Mouse (Mus musculus): ENCODE data around the gene Srpk2.
"Not testable (repeated sequence)": the region's sequence is repeated elsewhere in the genome, so short reads cannot be mapped to it uniquely, and the experiment has no call there.

The Srpk2 gene

DNA sequence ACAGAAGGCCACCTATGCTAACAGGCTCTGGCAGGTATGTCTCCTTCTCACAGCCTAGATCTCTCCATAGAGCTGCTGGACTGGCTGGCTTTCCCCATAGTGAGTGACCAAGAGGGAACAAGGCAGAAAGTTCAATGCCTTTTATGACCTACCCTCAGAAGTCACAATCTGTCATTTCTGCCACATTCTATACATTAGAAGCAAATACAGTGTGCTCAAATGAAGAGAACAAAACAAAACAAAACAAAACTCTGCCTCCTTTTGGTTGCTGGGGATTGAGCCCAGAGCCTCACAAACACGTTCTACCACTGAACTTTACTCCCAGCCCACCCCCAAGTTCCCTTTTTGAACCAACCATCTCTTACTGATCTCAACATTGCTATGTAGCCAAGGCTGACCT, at the start of gene Srpk2:
Gene Srpk2 (minus strand): TSS at position 101 of the 400 bp plus-strand sequence.
- DNase-seq: no peak

- DNase-seq: no peak
Observed at GRCm38 (mm10) chr5:23721956-23722355, 37.5 kb upstream of the Srpk2 start.

- no peak for DNase-seq
Observed at GRCm38 (mm10) chr5:23718881-23719328, 34.5 kb upstream of the Srpk2 start.

GRCm38 (mm10) chr5:23718182-23718534, 33.7 kb upstream of the Srpk2 start:
- DNase-seq: no peak

GRCm38 (mm10) chr5:23717469-23718181, 33.2 kb upstream of the Srpk2 start:
- DNase-seq: no peak

DNA sequence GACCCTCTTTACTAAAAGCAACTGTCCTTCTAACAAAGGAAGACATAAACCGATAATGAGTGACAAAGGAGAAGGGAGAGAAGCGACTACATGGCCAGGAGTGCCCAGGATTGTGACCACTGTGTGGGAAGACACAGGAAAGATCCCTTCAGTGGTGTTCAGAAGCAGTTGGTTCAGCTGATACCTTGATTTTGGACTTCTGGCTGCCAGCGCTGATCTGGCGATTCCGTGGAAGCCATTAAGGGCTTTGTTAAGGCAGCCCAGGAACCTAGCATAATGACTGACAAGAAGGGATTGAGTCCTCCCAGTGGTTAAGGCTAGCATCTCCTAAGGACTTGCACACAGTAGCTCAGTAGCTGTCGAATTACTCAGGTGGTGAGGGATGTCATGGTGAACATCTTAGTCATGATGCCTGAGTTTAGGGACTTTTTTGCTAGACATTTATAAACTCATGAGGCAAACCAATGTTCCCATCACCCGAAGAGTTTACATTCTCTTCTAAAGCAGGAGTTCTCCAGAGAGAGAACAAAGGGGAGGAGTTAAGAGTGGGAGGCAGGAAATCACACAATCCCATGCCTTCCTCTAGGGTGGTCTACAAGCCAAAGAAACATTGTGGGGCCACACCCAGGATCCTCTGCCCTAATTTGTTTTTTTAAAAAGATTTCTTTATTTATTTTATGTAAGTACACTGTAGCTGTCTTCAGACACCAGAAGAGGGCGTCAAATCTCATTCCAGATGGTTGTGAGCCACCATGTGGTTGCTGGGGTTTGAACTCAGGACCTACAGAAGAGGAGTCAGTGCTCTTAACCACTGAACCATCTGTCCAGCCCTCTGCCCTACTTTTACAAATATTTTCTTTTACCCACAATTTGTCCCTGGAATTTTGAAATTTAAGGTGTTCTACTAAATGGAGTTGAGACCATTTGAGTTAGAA, 29.3 kb upstream of the Srpk2 start:
- DNase-seq: no peak

GRCm38 (mm10) chr5:23712130-23713001, 27.9 kb upstream of the Srpk2 start:
- peak; percentile 80 for DNase-seq

GRCm38 (mm10) chr5:23711671-23712129, 27.3 kb upstream of the Srpk2 start:
- not testable (repeated sequence) for DNase-seq

DNA sequence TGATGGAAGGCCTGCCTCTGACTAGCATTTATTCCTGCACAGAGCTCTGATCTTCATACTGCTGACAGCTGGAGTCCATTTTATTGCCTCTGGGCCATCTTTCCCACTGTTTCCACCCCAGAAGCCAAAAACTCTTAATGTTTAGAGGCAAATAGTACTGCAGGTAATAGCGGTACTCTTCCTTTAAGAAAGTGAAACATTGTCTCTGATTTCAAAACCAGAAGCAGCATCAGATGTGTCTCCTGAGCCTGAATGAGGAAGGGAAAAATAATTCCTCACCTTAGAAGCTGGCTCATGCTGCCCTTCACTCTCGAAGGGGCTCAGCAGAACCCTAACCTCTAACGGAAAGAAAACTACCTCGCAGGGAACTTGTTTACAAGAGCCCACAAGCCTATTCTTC, 26.8 kb upstream of the Srpk2 start:
- no peak for DNase-seq

DNA sequence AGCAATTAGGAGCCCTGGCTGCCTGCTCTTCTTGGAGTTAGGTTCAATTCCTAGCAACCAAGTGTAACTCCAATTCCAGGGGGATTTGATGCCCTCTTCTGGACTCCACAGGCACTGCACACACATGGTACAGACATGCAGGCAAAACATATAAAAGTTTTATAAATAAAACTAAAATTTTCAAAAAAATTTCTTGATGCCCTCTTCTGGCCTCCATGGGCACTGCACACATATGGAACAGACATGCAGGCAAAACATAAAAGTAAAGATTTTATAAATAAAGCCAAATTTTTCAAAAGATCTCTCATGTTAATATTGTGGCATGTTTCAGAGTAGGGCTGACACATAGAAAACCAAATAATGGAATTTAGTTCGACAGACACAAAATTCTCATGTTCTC, 25.2 kb upstream of the Srpk2 start:
- DNase-seq: no peak

DNA sequence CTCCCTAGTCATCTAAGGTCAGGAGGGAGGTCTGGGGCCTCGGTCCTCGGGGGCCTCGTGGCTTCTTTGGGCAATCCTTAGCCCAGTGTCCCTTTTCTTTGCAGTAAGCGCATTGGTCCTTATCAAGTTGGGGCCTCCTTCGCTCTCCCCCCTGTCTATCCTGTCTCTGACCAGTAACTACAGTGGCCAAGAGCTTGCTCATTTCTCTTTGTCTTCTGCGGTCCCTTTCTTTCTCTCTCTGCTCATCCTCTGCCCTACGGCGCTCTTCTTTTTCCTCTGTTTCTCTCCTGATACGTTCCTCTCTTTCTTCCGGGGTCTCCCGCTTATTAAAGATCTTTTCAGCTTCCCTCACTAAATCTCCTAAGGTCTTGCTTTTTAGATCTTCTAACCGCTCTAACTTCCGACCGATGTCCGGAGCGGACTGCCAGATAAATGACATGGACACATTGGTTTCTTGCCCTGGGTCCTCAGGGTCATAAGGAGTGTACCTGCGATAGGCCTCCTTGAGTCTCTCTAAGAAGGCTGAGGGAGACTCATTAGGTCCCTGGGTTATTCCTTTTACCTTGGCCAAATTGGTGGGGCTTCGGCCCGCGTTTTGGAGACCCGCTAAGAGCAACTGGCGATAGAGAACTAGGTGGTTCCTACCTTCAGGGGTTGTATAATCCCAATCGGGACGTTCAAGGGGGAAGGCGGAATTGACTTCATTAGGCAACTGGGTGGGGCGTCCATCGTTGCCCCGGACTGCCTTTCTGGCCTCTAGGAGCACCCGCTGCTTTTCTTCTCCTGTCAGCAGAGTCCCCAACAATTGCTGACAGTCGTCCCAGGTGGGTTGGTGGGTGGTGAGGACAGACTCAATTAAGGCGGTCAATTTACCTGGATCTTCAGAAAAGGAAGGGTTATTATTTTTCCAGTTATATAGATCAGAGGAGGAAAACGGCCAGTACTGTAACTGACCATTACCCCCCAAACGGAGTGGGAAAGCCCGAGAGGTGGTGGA, 22.5 kb upstream of the Srpk2 start:
- not testable (repeated sequence) for DNase-seq

- no peak for DNase-seq
Observed at GRCm38 (mm10) chr5:23697457-23697856, 13.0 kb upstream of the Srpk2 start.

GRCm38 (mm10) chr5:23683431-23683830, 986 bp downstream of the Srpk2 start:
- no peak for DNase-seq

- DNase-seq: no peak
Observed at GRCm38 (mm10) chr5:23679006-23679405, 5.4 kb downstream of the Srpk2 start.

DNA sequence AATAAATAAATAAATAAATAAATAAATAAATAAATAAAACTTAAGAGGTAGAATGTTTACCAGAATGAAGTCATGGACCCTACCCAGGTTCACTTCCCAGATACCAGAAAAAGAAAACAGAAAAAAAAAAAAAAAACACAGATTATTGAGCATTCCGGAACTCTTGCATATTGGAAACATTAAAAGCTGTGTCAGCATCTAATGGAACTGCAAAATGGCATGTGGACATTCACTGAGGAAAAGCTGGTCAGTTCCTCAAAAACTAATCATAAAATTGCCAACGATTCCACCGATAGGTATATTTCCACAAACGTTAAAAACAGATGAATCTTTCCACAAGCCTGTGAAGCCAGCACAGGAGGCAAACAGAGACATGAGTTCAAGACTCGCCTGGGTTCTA, 6.5 kb downstream of the Srpk2 start:
- no peak for DNase-seq

GRCm38 (mm10) chr5:23677072-23677453, 7.4 kb downstream of the Srpk2 start:
- DNase-seq: no peak

DNA sequence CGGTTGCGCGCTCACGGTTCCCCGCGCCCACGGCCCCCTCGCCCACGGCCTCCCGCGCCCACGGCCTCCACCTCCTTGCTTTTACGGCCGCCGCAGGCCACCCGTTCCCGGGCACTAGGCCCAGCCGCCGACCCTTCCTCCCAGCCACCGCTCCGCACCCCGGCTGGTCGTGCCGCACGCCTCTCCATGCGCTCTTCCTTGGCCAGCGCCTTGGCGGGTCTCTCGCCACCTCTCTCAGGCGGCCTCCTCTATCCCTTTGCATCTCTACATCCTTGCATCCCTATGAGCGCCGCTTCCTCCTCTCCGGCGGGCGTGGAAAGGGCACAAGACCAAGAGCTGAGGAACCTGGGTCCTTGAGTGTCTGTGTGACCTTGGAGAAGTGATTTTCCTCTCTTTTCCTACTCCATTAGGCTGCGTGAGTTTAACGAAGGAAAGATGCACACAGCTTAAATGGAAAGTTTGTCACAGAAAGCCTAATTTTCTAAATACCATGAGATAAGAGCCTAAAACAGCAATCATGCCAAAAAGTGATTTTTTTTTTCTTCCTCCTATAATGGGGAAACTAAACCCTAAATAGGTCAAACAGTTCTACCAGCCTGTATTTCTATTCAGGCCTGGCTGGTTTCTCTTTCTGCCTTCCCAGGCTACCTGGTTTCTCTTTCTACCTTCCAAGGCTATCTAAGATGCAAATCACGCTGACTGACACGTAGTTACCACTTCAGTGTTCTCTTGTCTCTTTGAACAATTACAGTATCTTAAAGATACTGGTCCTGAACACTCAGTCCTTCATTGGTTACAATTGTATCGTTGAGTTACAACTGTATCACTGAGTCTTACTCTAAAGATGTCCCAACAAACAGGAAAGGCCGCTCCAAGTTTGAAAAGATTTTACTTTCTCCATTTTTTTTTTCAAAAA, 8.0 kb downstream of the Srpk2 start:
- DNase-seq: peak; percentile 64

GRCm38 (mm10) chr5:23675499-23676155, 8.8 kb downstream of the Srpk2 start:
- peak; percentile 67 for DNase-seq

- DNase-seq: peak; percentile 55
Observed at GRCm38 (mm10) chr5:23674829-23675498, 9.5 kb downstream of the Srpk2 start.
